Mouse (Mus musculus) MEL (cell line): ENCODE results near the gene Hoxd10. TPM values are rescaled to one million over a fixed set of nuclear protein-coding genes. Genes with fewer than 3 reads are reported as not detected.

Source experiments
- DNase-seq: peaks from one replicate; pipeline ENCODE4 v3.0.0; 2011; ENCODE audit warnings: low read depth, low spot score
- H3K27ac ChIP-seq: 2 replicates; pipeline ENCODE4 v1.5.1; 2012; ENCODE audit warnings: low read depth, mild to moderate bottlenecking, control low read depth, low read length, moderate library complexity; ENCODE audit not compliant: control insufficient read depth
- H3K27me3 ChIP-seq, 2 experiments: fragments of 150-350 bp in 1 of 2; sonication (generic) in 1 of 2; 2 replicates each; pipeline ENCODE4 v1.6.1; 2012; ENCODE audit warnings: low read length in 2 of 2, mild to moderate bottlenecking in 2 of 2, improper control_type of control experiment in 1 of 2, moderate library complexity in 1 of 2; ENCODE audit not compliant: insufficient read depth in 2 of 2, control insufficient read depth in 1 of 2
- H3K36me3 ChIP-seq, 2 experiments: 2 replicates each; pipeline ENCODE4 v1.6.1; 2012 to 2014; ENCODE audit warnings: low read length in 2 of 2, improper control_type of control experiment in 1 of 2, inconsistent platforms in 1 of 2, mild to moderate bottlenecking in 1 of 2; ENCODE audit not compliant: insufficient read depth in 2 of 2, control insufficient read depth in 1 of 2
- H3K4me1 ChIP-seq, 2 experiments: fragments of 150-350 bp in 1 of 2; sonication (generic) in 1 of 2; 2 replicates each; pipeline ENCODE4 v1.6.1; 2012; ENCODE audit warnings: low read length in 2 of 2, improper control_type of control experiment in 1 of 2, mild to moderate bottlenecking in 1 of 2; ENCODE audit not compliant: insufficient read depth in 2 of 2, control insufficient read depth in 1 of 2
- H3K4me3 ChIP-seq, 2 experiments: fragments of 150-350 bp in 1 of 2; sonication (generic) in 1 of 2; 2 replicates each; pipeline ENCODE4 v1.5.1; 2012; ENCODE audit warnings: low read depth in 2 of 2, low read length in 2 of 2, mild to moderate bottlenecking in 2 of 2, moderate library complexity in 2 of 2, control low read depth in 1 of 2, improper control_type of control experiment in 1 of 2; ENCODE audit not compliant: control insufficient read depth in 1 of 2, insufficient read depth in 1 of 2
- H3K79me2 ChIP-seq: 2 replicates; pipeline ENCODE4 v1.6.1; 2012; ENCODE audit warnings: mild to moderate bottlenecking, low read length, moderate library complexity; ENCODE audit not compliant: control insufficient read depth, poor library complexity, insufficient read depth
- H3K9ac ChIP-seq: 2 replicates; pipeline ENCODE4 v1.6.1; 2012; ENCODE audit warnings: low read depth, mild to moderate bottlenecking, control low read depth, low read length, moderate library complexity; ENCODE audit not compliant: control insufficient read depth, poor library complexity, severe bottlenecking
- H3K9me3 ChIP-seq: fragments of 150-350 bp; sonication (generic); replicated peaks from 2 replicates; pipeline ENCODE4 v1.6.1; 2012; ENCODE audit warnings: mild to moderate bottlenecking, low read length, improper control_type of control experiment, moderate library complexity; ENCODE audit not compliant: insufficient read depth
- CTCF ChIP-seq, 3 experiments: IDR thresholded peaks in 2 of 3; conservative IDR thresholded peaks in 1 of 3; 2 replicates each; pipeline ENCODE4 v1.5.1; 2011 to 2012; ENCODE audit warnings: low read length in 3 of 3, low read depth in 2 of 3, mild to moderate bottlenecking in 2 of 3, improper control_type of control experiment in 1 of 3, inconsistent platforms in 1 of 3, mixed read lengths in 1 of 3, moderate library complexity in 1 of 3; ENCODE audit not compliant: control insufficient read depth in 1 of 3, insufficient read depth in 1 of 3, poor library complexity in 1 of 3, severe bottlenecking in 1 of 3
- EP300 ChIP-seq, 2 experiments: IDR thresholded peaks; 2 replicates each; pipeline ENCODE4 v1.6.1; 2011; ENCODE audit warnings: improper control_type of control experiment in 2 of 2, low read length in 2 of 2, low read depth in 1 of 2, mild to moderate bottlenecking in 1 of 2
- GABPA ChIP-seq: IDR thresholded peaks from 2 replicates; pipeline ENCODE4 v1.6.1; 2012; ENCODE audit warnings: low read depth, mild to moderate bottlenecking, inconsistent platforms, low read length, improper control_type of control experiment, moderate library complexity
- HCFC1 ChIP-seq: IDR thresholded peaks from 2 replicates; pipeline ENCODE4 v1.6.1; 2012; ENCODE audit warnings: low read depth, mild to moderate bottlenecking, inconsistent platforms, low read length, improper control_type of control experiment, moderate library complexity
- JUND ChIP-seq: IDR thresholded peaks from 2 replicates; pipeline ENCODE4 v1.6.1; 2011; ENCODE audit warnings: low read depth, mild to moderate bottlenecking, improper control_type of control experiment, low read length
- KAT2A ChIP-seq: conservative IDR thresholded peaks from 2 replicates; pipeline ENCODE4 v1.6.1; 2012; ENCODE audit warnings: low read depth, low read length, improper control_type of control experiment, inconsistent platforms
- MAZ ChIP-seq: IDR thresholded peaks from 2 replicates; pipeline ENCODE4 v1.6.1; 2012; ENCODE audit warnings: low read depth, mild to moderate bottlenecking, inconsistent platforms, low read length, improper control_type of control experiment
- MEF2A ChIP-seq: IDR thresholded peaks from 2 replicates; pipeline ENCODE4 v1.6.1; 2014; ENCODE audit warnings: low read depth, mild to moderate bottlenecking, inconsistent platforms, low read length, improper control_type of control experiment; ENCODE audit not compliant: poor library complexity, insufficient replicate concordance, severe bottlenecking; ENCODE audit errors: extremely low read depth
- MXI1 ChIP-seq: IDR thresholded peaks from 2 replicates; pipeline ENCODE4 v1.6.1; 2011; ENCODE audit warnings: mild to moderate bottlenecking, low read depth, low read length, improper control_type of control experiment
- MYC ChIP-seq: IDR thresholded peaks from 2 replicates; pipeline ENCODE4 v1.6.1; 2011; ENCODE audit warnings: low read depth, mild to moderate bottlenecking, low read length, improper control_type of control experiment, moderate library complexity
- POLR2AphosphoS2 ChIP-seq: IDR thresholded peaks from 2 replicates; pipeline ENCODE4 v1.6.1; 2011; ENCODE audit warnings: low read length, improper control_type of control experiment
- POLR2AphosphoS5 ChIP-seq: IDR thresholded peaks from 2 replicates; pipeline ENCODE4 v1.6.1; 2012; ENCODE audit warnings: low read depth, borderline replicate concordance, mild to moderate bottlenecking, inconsistent platforms, low read length, moderate library complexity, mixed read lengths
- RCOR1 ChIP-seq: IDR thresholded peaks from 2 replicates; pipeline ENCODE4 v1.6.1; 2012; ENCODE audit warnings: low read depth, mild to moderate bottlenecking, inconsistent platforms, low read length, improper control_type of control experiment
- SIN3A ChIP-seq: IDR thresholded peaks from 2 replicates; pipeline ENCODE4 v1.6.1; 2012; ENCODE audit warnings: low read length, improper control_type of control experiment, inconsistent platforms
- SMC3 ChIP-seq: IDR thresholded peaks from 2 replicates; pipeline ENCODE4 v1.6.1; 2011; ENCODE audit warnings: low read depth, low read length, improper control_type of control experiment
- TBP ChIP-seq: IDR thresholded peaks from 2 replicates; pipeline ENCODE4 v1.8.0; 2011; ENCODE audit warnings: low read depth, low read length, improper control_type of control experiment
- UBTF ChIP-seq: IDR thresholded peaks from 2 replicates; pipeline ENCODE4 v1.6.1; 2012; ENCODE audit warnings: low read depth, mild to moderate bottlenecking, inconsistent platforms, low read length, improper control_type of control experiment, moderate library complexity, borderline replicate concordance; ENCODE audit not compliant: insufficient read depth
- USF2 ChIP-seq, 2 experiments: IDR thresholded peaks; 2 replicates each; pipeline ENCODE4 v1.6.1; 2011 to 2012; ENCODE audit warnings: improper control_type of control experiment in 2 of 2, low read length in 2 of 2, borderline replicate concordance in 1 of 2, inconsistent platforms in 1 of 2, low read depth in 1 of 2, mild to moderate bottlenecking in 1 of 2; ENCODE audit not compliant: insufficient read depth in 1 of 2
- ZKSCAN1 ChIP-seq: IDR thresholded peaks from 2 replicates; pipeline ENCODE4 v1.6.1; 2012; ENCODE audit warnings: low read depth, mild to moderate bottlenecking, inconsistent platforms, low read length, improper control_type of control experiment, moderate library complexity
- polyA plus RNA-seq, 2 experiments: library from polyadenylated mRNA; stranded (reverse) in 1 of 2; unstranded in 1 of 2; fragments of >175 nt in 1 of 2; fragments of >200 nt in 1 of 2; gene quantifications; 2 replicates each; pipeline versions ENCODE4 v1.2.1 to v1.2.4; 2012; ENCODE audit warnings: low replicate concordance in 2 of 2, low read depth in 1 of 2; ENCODE audit not compliant: insufficient read length in 2 of 2, insufficient read depth in 1 of 2, missing spikeins in 1 of 2
- total RNA-seq: library from RNA; depleted of rRNA; stranded (reverse); fragments of 300-350 nt; gene quantifications from 2 replicates; pipeline ENCODE4 v1.2.3, GENCODE M21; 2012

The Hoxd10 gene
- total and polyA plus RNA-seq, 3 experiments = not detected

- Histone ChIP-seq H3K27me3 (no peaks in the 10 kb centered on the region; a peak in 1 of 4 replicates), H3K9ac (no peak overlapping the region), H3K4me1 (no peaks in the 10 kb centered on the region), H3K9me3 (no peaks in the 10 kb centered on the region), H3K79me2 (no peaks in the 10 kb centered on the region), H3K27ac (no peak overlapping the region), H3K36me3 (no peaks in the 10 kb centered on the region), H3K4me3 (no peak overlapping the region)
- TF ChIP-seq ZKSCAN1 (no peak), UBTF (no peak), SMC3 (no peak), CTCF (IDR thresholded peaks at IDR 0.05 in 2 of 3, conservative IDR thresholded peaks at IDR 0.05 in 1 of 3; ENCODE audit: control insufficient read depth in 1 of 3, insufficient read depth in 1 of 3, low read depth in 2 of 3, low read length in 3 of 3, poor library complexity in 1 of 3, severe bottlenecking in 1 of 3) (no peak), JUND (no peak), USF2 (IDR thresholded peaks at IDR 0.05; ENCODE audit: borderline replicate concordance in 1 of 2, insufficient read depth in 1 of 2, low read depth in 1 of 2, low read length in 2 of 2) (no peak), POLR2AphosphoS5 (no peak), MYC (no peak), MAZ (no peak), HCFC1 (no peak), EP300 (IDR thresholded peaks at IDR 0.05; ENCODE audit: low read depth in 1 of 2, low read length in 2 of 2) (no peak), SIN3A (no peak), RCOR1 (no peak), MEF2A (no peak), TBP (no peak), MXI1 (no peak), KAT2A (no peak)
- DNase-seq = no peak
These were observed 1.4 kb upstream of the Hoxd10 start for GRCm38 (mm10) chr2:74690338-74690716.

- TF ChIP-seq GABPA (no peak), POLR2AphosphoS2 (no peak), RCOR1 (no peak), SIN3A (no peak), KAT2A (no peak), TBP (no peak)
- no peaks in the 10 kb centered on the region for H3K36me3 ChIP-seq
- H3K9me3 ChIP-seq = no peaks in the 10 kb centered on the region
- no peaks in the 10 kb centered on the region for H3K79me2 ChIP-seq
- H3K9ac ChIP-seq = no peak overlapping the region
- H3K4me3 ChIP-seq = no peak overlapping the region
- H3K27ac ChIP-seq = no peak overlapping the region
- no peaks in the 10 kb centered on the region; a peak in 2 of 4 replicates for H3K27me3 ChIP-seq
- DNase-seq = no peak
- no peaks in the 10 kb centered on the region for H3K4me1 ChIP-seq
These were observed 477 bp downstream of the Hoxd10 start for GRCm38 (mm10) chr2:74691995-74692807.
